Mouse (Mus musculus): Measurements from ENCODE around the gene F2rl1.
A peak's percentile ranks its signal among the peaks of the same experiment; 100 is the strongest.
"Not testable (repeated sequence)": the region's sequence is repeated elsewhere in the genome, so short reads cannot be mapped to it uniquely, and the experiment has no call there.

Gene F2rl1

GRCm38 (mm10) chr13:95533121-95533520, 8.1 kb upstream of the F2rl1 start:
- not testable (repeated sequence) for DNase-seq

- DNase-seq = no peak
Observed at GRCm38 (mm10) chr13:95531273-95532045, 6.4 kb upstream of the F2rl1 start.

- DNase-seq = no peak
Observed at GRCm38 (mm10) chr13:95529246-95529645, 4.2 kb upstream of the F2rl1 start.

- DNase-seq = no peak
Observed at GRCm38 (mm10) chr13:95524424-95524673, 678 bp downstream of the F2rl1 start.

- peak; percentile 10 to 24 for DNase-seq
Observed at GRCm38 (mm10) chr13:95523659-95524423, 1.2 kb downstream of the F2rl1 start.

- DNase-seq = no peak
Observed at GRCm38 (mm10) chr13:95522176-95522575, 2.9 kb downstream of the F2rl1 start.

GRCm38 (mm10) chr13:95521029-95521428, 4.0 kb downstream of the F2rl1 start:
- no peak for DNase-seq

GRCm38 (mm10) chr13:95514756-95515155, 10.3 kb downstream of the F2rl1 start:
- no peak for DNase-seq

GRCm38 (mm10) chr13:95510054-95510453, 15.0 kb downstream of the F2rl1 start:
- no peak for DNase-seq

GRCm38 (mm10) chr13:95503279-95503917, 21.6 kb downstream of the F2rl1 start:
- DNase-seq = no peak

GRCm38 (mm10) chr13:95496601-95497000, 28.4 kb downstream of the F2rl1 start:
- no peak for DNase-seq

- DNase-seq = no peak
Observed at GRCm38 (mm10) chr13:95494812-95495211, 30.2 kb downstream of the F2rl1 start.

- no peak for DNase-seq
Observed at GRCm38 (mm10) chr13:95493296-95493695, 31.7 kb downstream of the F2rl1 start.

- no peak for DNase-seq
Observed at GRCm38 (mm10) chr13:95491327-95491726, 33.7 kb downstream of the F2rl1 start.

- DNase-seq = no peak
Observed at GRCm38 (mm10) chr13:95484664-95485063, 40.4 kb downstream of the F2rl1 start.

GRCm38 (mm10) chr13:95481428-95481827, 43.6 kb downstream of the F2rl1 start:
- peak; percentile 58 to 69 for DNase-seq

GRCm38 (mm10) chr13:95478671-95479413, 46.2 kb downstream of the F2rl1 start, which contains the start of gene S100z:
Gene S100z, minus strand, starts transcription at chr13:95478721.
- DNase-seq = no peak

GRCm38 (mm10) chr13:95477173-95477572, 47.9 kb downstream of the F2rl1 start:
- DNase-seq = no peak

- no peak for DNase-seq
Observed at GRCm38 (mm10) chr13:95475124-95475523, 49.9 kb downstream of the F2rl1 start.

- no peak for DNase-seq
Observed at GRCm38 (mm10) chr13:95474294-95474693, 50.7 kb downstream of the F2rl1 start.

- DNase-seq = no peak
Observed at GRCm38 (mm10) chr13:95470970-95471369, 54.1 kb downstream of the F2rl1 start.
